Mouse (Mus musculus): ENCODE results near the gene Trim2. TPM values are rescaled to one million over a fixed set of nuclear protein-coding genes. Genes with fewer than 3 reads are reported as not detected.

The Trim2 gene
- total and polyA plus RNA-seq, 3 experiments = 2.4 to 3.3 (median 2.5) TPM

- Histone ChIP-seq H3K36me3 (replicated peaks in 1 of 2; ENCODE audit: control insufficient read depth in 1 of 2, insufficient read depth in 1 of 2, low read length in 1 of 2) (no peaks in the 10 kb centered on the region), H3K79me2 (replicated peaks; ENCODE audit: control insufficient read depth, extremely low read depth, insufficient read depth, poor library complexity, severe bottlenecking) (no peaks in the 10 kb centered on the region), H3K9ac (ENCODE audit: insufficient read depth, low read depth) (no peak overlapping the region), H3K4me3 (replicated peaks in 1 of 3; ENCODE audit: low read depth in 2 of 3, low read length in 2 of 3, poor library complexity in 1 of 3) (no peak overlapping the region), H3K4me2 (ENCODE audit: insufficient read depth, low read depth, poor library complexity, severe bottlenecking) (no peak overlapping the region), H3K27ac (ENCODE audit: insufficient read depth, low read depth) (no peak overlapping the region), H3K4me1 (ENCODE audit: control insufficient read depth in 1 of 2, insufficient read depth in 2 of 2) (peaks cover 4 to 19% of the 10 kb centered on the region in 2 experiments), H3K27me3 (replicated peaks) (no peaks in the 10 kb centered on the region), H3K9me3 (replicated peaks; ENCODE audit: low read length) (no peaks in the 10 kb centered on the region)
- no peak for TF ChIP-seq MYC (IDR thresholded peaks at IDR 0.05; ENCODE audit: low read depth, low read length)
- no peak for TF ChIP-seq BHLHE40 (IDR thresholded peaks at IDR 0.05; ENCODE audit: low read depth, low read length)
- TF ChIP-seq MAX (IDR thresholded peaks at IDR 0.05; ENCODE audit: low read length) = no peak
- TF ChIP-seq MXI1 (IDR thresholded peaks at IDR 0.05; ENCODE audit: low read depth, low read length) = no peak
- no peak for TF ChIP-seq MAFK (IDR thresholded peaks at IDR 0.05; ENCODE audit: insufficient replicate concordance, low read length)
- TF ChIP-seq JUND (conservative IDR thresholded peaks at IDR 0.05; ENCODE audit: low read depth, low read length) = no peak
- TF ChIP-seq SIN3A (IDR thresholded peaks at IDR 0.05; ENCODE audit: low read length) = no peak
- TF ChIP-seq CTCF (conservative IDR thresholded peaks at IDR 0.05 in 1 of 2, IDR thresholded peaks at IDR 0.05 in 1 of 2; ENCODE audit: low read depth in 2 of 2, low read length in 2 of 2) = no peak
- no peak for TF ChIP-seq CHD2 (IDR thresholded peaks at IDR 0.05; ENCODE audit: low read length)
- TF ChIP-seq GABPA (IDR thresholded peaks at IDR 0.05; ENCODE audit: insufficient replicate concordance, low read depth, low read length) = no peak
- DNase-seq (ENCODE audit: extremely low read depth) = no peak
- in situ Hi-C loops (cut with MboI; ENCODE audit: low pct_ligation_motif_present, low pct_unique_long_range_greater_than_20kb, low sequenced_read_pairs) = loop anchor here (25.0 kb wide), 2 partner anchors 319 to 544 kb away; partner anchors contain the start of gene Tmem154
- dilution Hi-C loops (cut with MboI; ENCODE audit: extremely low pct_ligation_motif_present, extremely low pct_unique_long_range_greater_than_20kb, low sequenced_read_pairs) = no loop called here
Observed at GRCm38 (mm10) chr3:84343101-84343500, 36.4 kb upstream of the Trim2 start.

GRCm38 (mm10) chr3:84341811-84342210 is 35.1 kb upstream of the Trim2 start:
- dilution Hi-C loops (cut with MboI; ENCODE audit: extremely low pct_ligation_motif_present, extremely low pct_unique_long_range_greater_than_20kb, low sequenced_read_pairs) = no loop called here
- DNase-seq (ENCODE audit: extremely low read depth) = no peak
- no peaks in the 10 kb centered on the region for H3K27me3 ChIP-seq (replicated peaks)
- no peak overlapping the region for H3K4me2 ChIP-seq (ENCODE audit: insufficient read depth, low read depth, poor library complexity, severe bottlenecking)
- in situ Hi-C loops (cut with MboI; ENCODE audit: low pct_ligation_motif_present, low pct_unique_long_range_greater_than_20kb, low sequenced_read_pairs) = loop anchor here (25.0 kb wide), 2 partner anchors 320 to 545 kb away; partner anchors contain the start of gene Tmem154
- H3K4me3 ChIP-seq (replicated peaks in 1 of 3; ENCODE audit: low read depth in 2 of 3, low read length in 2 of 3, poor library complexity in 1 of 3) = no peak overlapping the region
- no peaks in the 10 kb centered on the region for H3K9me3 ChIP-seq (replicated peaks; ENCODE audit: low read length)
- H3K79me2 ChIP-seq (replicated peaks; ENCODE audit: control insufficient read depth, extremely low read depth, insufficient read depth, poor library complexity, severe bottlenecking) = no peaks in the 10 kb centered on the region
- TF ChIP-seq CTCF (conservative IDR thresholded peaks at IDR 0.05 in 1 of 2, IDR thresholded peaks at IDR 0.05 in 1 of 2; ENCODE audit: low read depth in 2 of 2, low read length in 2 of 2) (no peak), BHLHE40 (IDR thresholded peaks at IDR 0.05; ENCODE audit: low read depth, low read length) (no peak), IRF4 (IDR thresholded peaks at IDR 0.05; ENCODE audit: low read depth, low read length) (no peak), RCOR1 (conservative IDR thresholded peaks at IDR 0.05; ENCODE audit: low read depth, low read length) (no peak), RAD21 (IDR thresholded peaks at IDR 0.05; ENCODE audit: low read depth, low read length) (no peak), KAT2A (IDR thresholded peaks at IDR 0.05; ENCODE audit: insufficient replicate concordance, low read length) (no peak), CHD1 (IDR thresholded peaks at IDR 0.05; ENCODE audit: low read depth, low read length) (no peak), MXI1 (IDR thresholded peaks at IDR 0.05; ENCODE audit: low read depth, low read length) (no peak), ELF1 (IDR thresholded peaks at IDR 0.05; ENCODE audit: low read depth, low read length) (no peak)
- H3K36me3 ChIP-seq (replicated peaks in 1 of 2; ENCODE audit: control insufficient read depth in 1 of 2, insufficient read depth in 1 of 2, low read length in 1 of 2) = no peaks in the 10 kb centered on the region
- peaks cover 7 to 22% of the 10 kb centered on the region in 2 experiments for H3K4me1 ChIP-seq (ENCODE audit: control insufficient read depth in 1 of 2, insufficient read depth in 2 of 2)
- H3K27ac ChIP-seq (ENCODE audit: insufficient read depth, low read depth) = no peak overlapping the region
- no peak overlapping the region for H3K9ac ChIP-seq (ENCODE audit: insufficient read depth, low read depth)

All from CH12.LX (cell line).